Mouse (Mus musculus) adrenal gland, postnatal 14 days (tissue): ENCODE results near the gene Gm20795. TPM values are rescaled to one million over a fixed set of nuclear protein-coding genes. Genes with fewer than 3 reads are reported as not detected.
"Not testable (repeated sequence)": the region's sequence is repeated elsewhere in the genome, so short reads cannot be mapped to it uniquely, and the experiment has no call there.

Experiments used
- DNase-seq: peaks from one replicate; pipeline ENCODE4 v3.0.0; 2021; ENCODE audit warnings: mixed read lengths
- long read RNA-seq, 2 experiments: library from polyadenylated mRNA; stranded (forward); transcript quantifications; one replicate each; pipeline ENCODE4 v2.0.0; 2021
- total RNA-seq: library from RNA; stranded (reverse); gene quantifications from 2 replicates; pipeline ENCODE4 v1.2.3, GENCODE M21; 2021

The Gm20795 gene
- total RNA-seq = not detected in 2 replicates
- long read RNA-seq, experiment 1 = 0 reads
- long read RNA-seq, experiment 2 = 0 reads

DNA sequence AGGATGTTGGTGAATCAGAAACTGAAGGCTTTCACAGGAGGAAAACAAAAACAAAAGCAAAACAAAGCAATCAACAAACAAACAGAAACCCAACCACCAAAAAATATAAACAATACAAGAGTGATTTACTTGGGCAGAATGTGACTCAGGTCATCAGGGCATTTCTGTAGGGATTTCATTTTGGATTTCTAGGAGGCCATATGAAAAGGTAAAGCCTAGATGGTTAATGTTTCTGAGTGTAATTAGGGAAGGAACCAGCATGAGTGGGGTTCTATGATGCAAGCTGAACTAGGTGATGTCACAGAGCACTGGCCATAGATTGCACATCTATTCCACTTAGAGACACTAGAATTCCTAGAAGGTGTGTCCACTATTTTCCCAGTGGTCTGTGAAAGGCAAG, at the start of gene Gm20795:
Gm20795 (plus strand) TSS at position 301 of the 400 bp plus-strand sequence.
- DNase-seq = not testable (repeated sequence)

DNA sequence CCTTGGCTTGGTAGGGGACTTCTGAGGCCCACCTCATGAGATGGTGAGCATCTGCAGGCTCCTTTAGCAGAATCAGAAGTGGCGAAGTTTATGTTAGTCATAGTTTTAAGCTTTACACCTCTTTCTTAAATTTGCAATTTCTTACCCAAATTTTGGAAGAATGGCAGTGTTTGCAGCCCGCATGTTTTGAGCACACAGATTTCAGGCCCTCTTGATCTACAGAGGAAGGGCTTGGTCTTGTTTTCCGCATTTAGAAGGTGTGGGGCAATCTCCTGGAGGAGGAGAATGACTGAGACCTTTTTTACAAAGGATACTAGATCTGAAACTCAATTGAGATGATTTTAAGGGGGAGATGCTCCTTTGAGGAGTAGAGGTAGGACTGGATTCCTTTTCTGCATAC, 29.0 kb upstream of the Gm20795 start, which contains the start of gene Gm21797:
Gm21797 (minus strand) TSS at position 101 of the 400 bp plus-strand sequence.
- DNase-seq = not testable (repeated sequence)

Other genes starting within 250 kb of the Gm20795 start
- not detected in 2 replicates for gene Gm21852, start 152.9 kb upstream of the Gm20795 start, total RNA-seq
- not detected in 2 replicates for gene Gm21797, start 29.1 kb upstream of the Gm20795 start, total RNA-seq